Mouse (Mus musculus): ENCODE measurements around the gene 3110082J24Rik.
"Not testable (repeated sequence)": the region's sequence is repeated elsewhere in the genome, so short reads cannot be mapped to it uniquely, and the experiment has no call there.

Gene 3110082J24Rik

DNA sequence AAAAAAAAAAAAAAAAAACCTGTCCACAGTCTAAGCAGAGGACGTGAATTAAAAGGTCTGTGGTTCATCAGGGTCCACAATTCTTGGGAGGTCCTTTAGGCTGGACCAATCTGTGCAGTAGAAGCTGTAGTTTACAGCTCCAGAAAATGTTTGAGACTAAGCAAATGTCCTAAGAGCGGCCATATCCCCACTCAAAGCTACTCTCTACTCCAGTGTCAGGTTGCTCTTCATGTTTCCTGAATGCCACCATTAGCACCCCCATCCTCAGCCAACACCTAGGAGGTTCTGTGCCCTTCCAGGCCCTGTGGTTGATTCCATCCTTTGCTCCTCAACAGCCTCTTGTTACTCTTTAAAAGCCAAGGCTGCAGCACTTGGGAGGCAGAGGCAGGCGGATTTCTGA lies 33.5 kb downstream of the 3110082J24Rik start:
- DNase-seq (ENCODE audit: low read depth, low spot score), result no peak

DNA sequence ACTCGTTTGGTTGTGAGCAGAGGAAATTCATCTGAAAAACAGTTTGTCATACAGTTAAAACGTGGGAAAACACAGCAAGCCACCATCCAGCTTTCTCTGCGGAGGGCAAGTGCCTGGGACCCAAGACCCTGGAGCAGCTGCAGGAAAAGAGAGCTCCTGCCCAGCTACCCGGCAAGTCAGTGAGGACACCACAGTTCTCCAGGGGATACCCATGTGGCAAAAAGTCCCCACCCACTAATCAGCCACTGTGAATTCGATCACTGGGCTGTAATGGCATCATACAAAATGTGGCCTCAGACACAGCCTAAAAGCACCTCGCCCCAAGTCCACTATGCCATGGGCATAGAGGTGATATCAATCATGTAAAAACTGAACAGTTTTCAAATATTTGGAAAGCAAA lies 34.2 kb downstream of the 3110082J24Rik start:
- DNase-seq (ENCODE audit: low read depth, low spot score), result no peak

DNA sequence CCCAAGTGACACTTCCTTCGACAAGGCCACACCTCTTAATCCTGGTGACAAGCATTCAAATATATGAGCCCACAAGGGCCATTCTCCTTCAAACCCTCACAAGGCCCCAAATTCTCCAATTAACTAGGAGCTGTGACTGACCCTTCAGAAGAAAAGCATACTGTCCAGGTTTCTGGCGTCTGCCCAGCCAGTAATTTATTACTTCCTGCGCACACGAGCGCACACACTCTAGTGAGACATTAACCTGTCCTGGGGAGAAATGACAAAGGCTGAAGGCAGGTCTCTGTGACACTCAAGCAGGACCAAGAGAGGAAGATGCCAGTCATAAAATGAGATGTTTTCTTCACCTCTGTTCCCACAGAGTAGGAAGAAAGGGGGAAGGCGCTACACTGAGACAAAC lies 38.2 kb downstream of the 3110082J24Rik start:
- DNase-seq (ENCODE audit: low read depth, low spot score), result no peak

DNA sequence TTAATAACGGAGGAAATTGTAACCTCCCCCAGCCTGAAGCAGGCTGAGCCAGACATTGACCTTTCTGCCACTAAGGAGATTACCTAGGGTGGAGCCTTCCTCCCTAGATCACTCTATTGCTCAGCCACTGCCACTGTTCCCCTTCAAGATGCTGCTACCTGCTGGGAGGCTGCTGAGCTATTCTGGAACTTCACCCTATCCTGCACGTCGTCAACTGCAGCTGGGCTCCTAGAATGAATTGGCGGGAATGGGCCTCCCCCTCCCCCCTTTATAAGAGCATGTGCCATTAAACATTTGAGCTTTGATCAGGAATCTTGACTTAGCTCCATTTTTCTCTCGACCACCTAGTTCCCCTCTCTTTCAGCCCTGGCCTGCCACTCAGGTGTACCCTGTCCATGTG lies 46.3 kb downstream of the 3110082J24Rik start:
- not testable (repeated sequence) for DNase-seq (ENCODE audit: low read depth, low spot score)

DNA sequence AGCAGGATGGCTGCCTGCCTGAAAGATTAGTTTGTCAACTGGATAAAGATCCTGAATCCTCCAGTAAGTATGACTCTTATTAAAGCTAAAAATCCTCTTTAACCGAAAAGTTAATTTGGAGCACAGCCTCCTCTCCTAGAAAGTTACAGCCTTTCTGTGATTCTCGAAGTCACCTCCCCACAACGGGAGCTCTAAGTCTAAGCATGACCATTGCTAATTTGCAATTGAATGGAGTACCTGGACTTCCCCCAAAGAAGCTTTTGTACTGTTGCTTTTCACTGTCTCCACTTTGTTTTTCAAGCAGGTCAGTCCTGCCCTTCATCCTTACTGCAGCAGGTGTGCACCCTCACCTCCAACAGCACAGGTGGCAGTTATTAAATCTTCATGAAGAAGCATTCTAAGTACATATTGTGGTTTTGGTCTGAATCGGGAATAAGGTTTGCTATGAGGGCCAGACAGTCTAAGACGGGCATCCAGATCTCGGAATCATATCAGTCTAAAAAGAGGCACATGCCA lies 47.6 kb downstream of the 3110082J24Rik start:
- no peak for DNase-seq (ENCODE audit: low read depth, low spot score)

All from forelimb bud, embryonic 11.5 days (tissue).